Mouse (Mus musculus): ENCODE results near the gene Dock6.

The Dock6 gene

DNA sequence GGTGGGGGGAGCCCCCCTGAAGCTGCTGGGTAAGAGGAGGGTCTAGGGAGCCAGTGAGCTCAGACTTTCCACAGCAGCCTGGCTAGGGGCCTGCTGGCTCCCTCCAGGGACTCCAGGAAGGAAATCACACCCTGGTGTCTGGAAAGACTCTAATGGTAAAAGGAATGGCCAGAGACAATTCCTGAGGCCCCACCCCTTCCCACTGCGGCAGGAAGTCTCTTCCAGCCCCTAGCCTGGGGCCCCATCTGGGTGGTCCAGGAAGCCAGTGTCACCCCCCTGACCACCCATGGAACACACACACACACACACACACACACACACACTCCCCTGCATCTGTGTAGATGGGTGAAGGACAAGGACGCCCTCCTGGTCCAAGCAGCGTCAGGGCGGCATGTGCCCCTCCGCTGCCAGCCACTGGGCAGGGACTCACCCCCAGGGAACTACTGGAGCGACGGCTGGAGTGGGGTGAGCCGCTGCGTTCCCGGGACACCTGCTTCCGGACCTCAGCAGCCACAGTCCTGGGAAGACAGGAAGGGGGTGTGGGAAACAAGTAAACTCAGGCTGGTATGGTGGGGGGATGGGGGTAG, 5.6 kb downstream of the Dock6 start:
- DNase-seq: peak; percentile 70

DNA sequence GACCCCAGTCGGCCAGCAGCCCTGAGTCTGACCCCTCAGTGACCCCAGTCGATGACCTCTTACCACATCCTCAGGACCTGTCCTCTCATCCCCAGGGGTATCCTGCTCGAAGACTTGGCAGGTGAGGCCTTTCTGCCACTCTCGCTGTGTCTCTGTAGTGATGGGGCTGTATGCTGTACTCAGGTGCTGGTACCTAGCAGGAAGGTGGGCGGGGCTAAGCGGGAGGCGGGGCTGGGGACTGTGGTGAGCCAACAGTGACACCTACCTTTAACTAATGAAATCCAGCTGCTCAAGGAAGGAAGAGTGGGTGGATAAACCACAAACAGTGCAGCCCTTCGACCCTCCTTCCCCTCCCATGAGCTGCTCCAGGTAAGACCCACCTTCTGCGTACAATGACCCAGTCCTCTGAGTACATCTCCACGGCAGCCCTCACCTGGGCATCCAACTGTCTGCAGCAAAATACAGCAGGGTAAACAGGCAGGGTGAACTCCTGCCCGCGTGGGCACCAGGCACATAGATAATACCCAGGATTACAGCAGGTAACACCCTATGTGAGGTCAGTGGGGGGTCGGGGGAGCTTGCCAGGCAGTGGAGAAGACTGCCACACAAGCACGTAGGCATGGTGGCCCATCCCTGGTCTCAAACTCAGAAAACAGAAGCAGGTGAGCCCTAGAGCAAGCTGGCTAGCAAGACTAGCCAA, 6.9 kb downstream of the Dock6 start:
- peak; percentile 32 for DNase-seq

DNA sequence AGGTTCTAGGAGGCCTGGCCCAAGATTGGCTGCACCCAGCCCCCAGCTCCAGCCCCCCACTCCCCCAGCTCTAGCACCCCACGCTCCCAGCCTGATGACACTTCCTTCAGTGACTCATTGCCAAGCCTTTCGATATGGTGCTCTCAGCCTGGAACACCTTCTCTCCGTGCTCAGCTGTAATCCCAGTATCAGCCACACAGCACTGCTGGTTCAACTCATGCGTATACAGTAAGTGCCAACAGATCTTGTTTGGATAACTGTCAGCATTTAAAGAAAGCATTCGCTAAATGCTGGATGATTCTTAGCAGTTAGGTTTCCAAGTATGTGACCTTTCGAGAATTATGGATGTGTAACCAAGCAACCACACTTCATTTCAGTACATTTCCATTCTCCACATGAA, 9.3 kb downstream of the Dock6 start:
- no peak for DNase-seq

DNA sequence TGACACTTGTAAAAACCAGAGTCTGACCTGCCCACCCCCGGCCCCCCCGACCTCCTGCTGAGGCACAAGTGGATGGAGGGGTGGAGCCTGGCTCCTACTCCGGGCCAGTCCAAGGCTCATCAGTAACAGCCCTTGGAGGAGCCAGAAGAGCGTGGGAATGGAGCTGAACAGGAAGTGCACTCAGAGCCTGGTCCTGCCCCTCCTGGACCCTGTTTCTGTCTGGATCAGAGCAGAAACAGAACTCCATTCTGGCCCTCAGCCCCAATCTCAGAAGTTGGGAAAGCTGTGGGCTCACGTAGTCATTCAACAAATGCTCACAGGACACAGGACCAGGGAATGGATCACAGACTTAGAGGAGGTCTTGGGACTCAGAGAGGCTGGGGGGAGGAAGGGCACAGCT, 10.0 kb downstream of the Dock6 start:
- no peak for DNase-seq

DNA sequence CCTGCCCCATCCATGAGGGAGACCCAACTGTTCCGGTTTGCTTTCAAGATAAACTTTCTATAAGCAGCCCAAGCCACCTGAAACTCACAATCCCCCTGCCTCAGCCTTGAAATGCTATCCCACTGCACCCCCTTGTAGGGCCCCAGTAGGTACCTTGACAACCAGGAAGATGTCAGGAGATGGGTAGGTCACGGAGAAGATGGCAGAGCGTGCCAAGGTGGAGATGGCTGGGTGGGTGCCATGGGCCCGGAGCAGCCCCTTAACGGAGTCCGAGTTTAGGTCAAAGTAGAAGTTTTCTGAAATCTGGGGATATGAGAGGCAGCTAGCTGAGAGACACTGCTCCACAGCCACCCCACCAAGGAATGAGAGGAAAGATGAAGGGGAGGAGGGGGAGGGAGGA, 11.1 kb downstream of the Dock6 start:
- DNase-seq: no peak

DNA sequence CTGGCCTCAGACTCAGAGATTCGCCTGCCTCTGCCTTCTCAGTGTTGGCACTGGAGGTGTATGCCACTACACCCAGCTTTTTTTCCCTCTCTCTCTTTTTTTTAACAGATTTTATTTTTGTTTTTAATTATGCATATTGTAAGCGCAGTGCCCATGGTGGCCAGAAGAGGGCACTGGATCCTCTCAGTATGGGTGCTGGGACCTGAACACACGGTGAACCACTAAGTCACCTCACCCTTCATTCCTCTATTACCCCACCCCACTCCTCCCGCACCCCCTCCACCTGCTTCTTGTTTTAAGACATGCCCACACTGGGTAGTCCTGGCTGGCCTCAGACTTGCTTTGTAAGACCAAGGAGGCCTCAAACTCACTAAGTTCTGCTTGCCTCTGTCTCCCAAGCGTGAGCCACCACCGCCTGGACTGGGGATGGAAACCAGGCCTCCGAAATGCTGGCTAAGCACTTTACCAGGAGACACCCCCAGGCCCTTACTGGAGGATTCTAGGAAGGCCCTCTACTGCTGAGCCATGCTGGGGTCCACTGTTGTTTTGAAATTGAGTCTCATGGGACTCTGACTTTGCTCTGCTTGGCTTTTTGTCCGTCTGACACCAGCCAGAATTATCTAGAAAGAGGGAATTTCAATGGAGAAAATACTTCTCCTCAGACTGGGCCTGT, 12.2 kb downstream of the Dock6 start:
- DNase-seq: peak; percentile 59

DNA sequence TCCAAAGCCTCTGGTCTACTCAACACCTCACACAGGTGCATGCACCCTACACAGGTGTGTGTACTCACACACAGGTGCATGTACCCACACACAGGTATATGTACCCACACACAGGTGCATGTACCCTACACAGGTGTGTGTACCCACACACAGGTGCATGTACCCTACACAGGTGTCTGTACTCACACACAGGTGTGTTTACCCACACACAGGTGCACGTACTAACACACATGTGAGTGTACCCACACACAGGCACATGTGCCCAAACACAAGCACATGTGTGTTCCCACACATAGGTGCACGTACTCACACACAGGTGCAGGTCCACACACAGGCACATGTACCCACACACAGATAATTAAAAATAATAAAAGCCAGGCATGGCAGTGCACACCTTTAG, 14.7 kb downstream of the Dock6 start:
- no peak for DNase-seq

DNA sequence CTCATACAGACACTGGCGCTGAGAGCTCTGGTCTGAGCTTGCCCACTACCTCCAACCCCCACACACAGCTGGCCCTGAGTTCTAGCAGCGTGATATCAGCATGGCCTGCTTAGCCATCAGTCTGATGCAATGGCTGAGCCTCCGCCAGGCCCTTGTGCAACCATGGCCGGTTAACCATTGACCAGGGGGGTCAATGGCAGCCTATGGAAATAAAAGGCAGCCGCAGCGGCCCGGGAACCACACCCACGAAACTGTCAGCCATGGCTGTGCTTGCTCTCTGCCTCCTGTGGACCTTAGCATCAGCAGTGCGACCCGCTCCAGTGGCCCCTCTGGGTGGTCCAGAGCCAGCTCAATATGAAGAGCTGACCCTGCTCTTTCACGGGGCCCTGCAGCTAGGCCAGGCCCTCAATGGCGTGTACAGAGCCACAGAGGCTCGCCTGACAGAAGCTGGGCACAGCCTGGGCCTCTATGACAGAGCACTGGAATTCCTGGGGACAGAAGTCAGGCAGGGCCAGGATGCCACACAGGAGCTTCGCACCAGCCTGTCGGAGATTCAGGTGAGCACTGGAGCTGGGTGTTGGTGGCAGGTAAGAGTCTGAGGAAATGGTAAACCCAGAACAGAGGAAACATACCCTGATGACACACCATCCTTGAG, 17.1 kb downstream of the Dock6 start, which contains the start of gene Angptl8:
Gene Angptl8 (plus strand): TSS at position 253 of the 655 bp plus-strand sequence.
- no peak for DNase-seq

DNA sequence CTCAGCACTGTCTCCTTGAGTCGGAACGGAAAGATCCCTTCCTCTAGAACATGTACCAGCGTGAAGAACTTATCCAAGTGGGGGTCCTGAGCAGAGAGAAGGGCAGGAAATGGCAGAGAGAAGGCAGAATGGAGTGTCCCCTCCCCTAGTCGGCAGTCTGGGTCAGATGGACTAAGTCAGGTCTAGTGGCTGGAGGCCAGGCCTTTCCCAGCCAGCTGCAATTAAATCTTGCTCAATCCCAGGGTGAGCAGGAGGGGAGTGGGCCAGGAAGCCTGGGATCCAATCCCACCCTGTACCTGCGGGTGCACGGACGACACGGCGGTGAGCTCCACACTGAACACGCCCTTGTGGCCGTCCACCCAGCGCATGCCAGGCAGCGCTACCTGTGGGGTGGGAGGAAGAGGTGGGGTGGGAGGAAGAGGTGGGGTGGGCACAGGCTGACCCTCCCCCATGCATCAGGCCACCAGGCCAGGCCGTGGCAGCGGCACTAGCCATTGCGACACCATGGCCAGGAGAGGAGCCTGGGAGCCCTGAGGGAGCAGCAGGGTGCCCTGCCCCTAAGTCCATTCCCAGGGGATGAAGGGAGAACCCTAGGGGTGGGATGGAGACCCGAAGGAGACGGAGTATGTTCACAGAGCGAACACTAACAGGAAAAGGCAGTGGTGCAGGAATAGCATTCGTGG, 20.7 kb downstream of the Dock6 start:
- no peak for DNase-seq

DNA sequence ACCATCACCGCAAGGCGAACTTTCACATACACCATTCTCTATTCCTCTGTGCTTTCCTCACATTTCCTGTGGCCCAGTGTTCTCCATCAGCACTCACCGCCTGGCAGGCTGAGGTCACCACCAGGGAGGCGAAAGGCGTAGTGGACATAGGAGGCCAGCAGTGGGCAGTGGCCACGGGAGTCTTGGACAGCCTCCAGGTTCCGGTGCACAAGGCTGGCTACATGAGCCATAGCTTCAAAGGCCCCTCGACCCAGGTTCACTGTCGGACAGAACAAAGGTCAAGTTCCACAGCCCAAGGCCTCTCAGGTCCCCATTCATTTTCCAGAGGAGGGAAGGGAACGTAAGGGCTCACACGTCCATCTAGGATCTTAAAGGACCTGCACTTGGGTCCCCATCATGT, 21.5 kb downstream of the Dock6 start:
- DNase-seq: no peak

DNA sequence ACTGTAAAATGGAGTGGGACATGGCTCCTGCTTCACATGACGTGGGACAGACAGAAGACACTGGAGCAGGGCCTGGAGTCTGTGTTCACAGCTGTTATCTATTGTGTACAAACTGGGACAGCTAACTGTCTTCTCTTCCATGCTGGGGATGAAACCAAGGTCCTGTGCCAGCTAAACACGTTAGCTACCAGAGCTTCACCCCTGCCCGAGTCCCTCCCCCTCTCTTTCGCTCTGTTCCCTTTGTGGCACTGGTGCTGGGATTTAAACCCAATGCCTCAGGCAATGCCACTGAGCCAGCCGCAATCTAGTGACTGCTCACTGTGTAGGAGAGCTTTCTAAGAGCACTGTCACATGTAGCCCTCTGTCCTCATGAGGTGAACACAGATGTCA, 22.0 kb downstream of the Dock6 start:
- no peak for DNase-seq

DNA sequence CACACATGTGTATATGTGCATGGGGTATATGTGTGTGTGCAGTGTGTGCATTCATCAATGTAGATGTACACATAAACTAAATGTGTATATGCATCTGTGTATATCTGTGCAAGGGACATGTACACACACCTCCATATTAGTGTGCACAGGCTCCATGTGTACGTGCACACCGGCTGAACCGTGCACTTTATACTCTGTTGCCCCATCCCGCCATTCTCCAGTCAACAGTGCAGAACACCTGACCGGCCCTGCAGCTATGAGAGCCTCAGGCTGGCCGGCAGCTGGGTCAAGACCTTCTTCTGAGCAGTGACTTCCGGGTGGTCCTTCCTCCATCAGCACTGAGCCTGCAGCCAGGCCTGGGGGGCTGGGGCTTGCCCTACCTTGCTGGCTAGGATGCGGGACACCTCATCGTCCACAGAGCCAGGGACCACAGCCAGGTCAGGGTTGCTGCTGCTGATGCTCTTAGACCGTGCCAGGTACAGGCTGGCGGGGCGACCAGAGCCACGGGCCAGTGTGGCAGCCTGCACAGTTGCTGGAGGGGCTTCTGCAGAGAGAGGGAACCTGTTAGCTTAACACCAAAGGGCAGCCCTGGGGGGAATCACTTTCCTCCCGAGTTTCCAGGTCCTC, 22.5 kb downstream of the Dock6 start:
- DNase-seq: no peak

DNA sequence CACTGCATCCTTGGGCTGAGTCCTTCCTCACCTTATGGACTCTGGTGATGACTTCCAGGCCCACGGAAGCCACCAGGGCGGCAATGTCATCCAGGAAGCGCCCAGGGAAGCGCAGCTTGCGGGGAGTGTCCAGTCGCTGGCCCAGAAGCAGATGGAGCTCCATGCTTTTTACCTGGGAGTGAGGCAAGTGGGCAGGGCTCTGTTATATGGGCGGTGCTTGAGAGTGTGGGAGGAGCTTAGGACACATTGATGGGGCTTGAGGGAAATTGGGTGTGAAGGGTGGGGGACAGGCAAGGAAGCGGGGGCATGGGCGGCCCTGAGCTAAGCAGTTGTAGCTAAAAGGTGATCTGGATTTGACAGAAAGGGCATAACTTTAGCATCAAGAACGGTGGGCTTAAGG, 28.1 kb downstream of the Dock6 start:
- no peak for DNase-seq

DNA sequence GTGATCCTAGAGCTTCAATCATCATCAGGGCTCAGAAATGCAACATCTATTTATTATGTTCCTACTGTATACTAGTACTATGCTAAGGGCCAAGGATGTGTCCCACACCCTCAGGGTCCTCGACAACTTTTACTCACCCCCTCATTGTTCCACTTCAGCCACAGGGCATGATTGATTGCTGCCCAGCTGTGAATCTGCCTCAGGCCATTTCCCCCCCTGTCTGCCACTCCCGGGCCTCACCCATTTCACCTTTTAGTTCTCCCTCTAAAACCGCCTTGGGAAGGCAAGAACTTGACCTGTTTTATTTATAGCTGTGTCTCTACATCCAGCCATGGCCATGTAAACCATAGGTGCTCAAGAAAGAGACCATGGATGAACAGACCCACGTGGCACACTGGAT, 28.5 kb downstream of the Dock6 start:
- no peak for DNase-seq

DNA sequence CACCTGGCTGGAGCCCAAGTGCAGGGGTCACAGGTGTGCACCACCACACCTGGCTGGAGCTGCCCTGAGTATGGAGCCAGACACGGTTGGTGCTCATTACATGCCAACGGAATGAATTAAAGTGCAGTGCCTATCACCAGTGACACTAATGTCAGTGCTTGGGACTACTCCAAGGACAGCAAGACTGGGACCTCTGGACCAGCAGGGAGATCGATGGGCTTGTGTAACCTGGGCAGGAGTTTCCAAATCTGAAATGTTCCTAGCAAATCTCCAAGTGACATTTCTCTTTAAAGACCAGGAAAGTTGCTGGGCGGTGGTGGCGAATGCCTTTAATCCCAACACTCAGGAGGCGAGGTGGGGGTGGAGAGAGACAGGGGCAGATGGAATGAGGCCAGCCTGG, 29.7 kb downstream of the Dock6 start:
- DNase-seq: no peak

DNA sequence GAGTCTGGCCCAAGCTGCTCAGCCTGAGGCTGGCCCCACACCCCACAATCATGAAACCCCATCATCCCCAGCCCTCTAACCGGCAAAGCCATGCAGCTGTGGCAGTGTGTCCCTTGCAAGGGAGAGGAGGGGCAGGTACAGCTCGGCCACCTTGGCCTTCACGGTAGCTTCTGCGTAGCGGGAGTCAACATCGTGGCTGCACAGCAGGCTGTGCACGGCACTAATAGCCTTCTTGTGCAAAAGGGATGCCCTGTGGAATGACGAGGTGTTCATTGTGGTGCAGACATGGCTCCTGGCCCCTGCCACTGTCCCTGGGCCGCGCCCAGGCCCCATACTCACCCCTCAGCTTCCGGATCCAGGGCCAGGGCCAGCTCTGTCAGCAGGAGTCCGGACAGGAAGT, 32.3 kb downstream of the Dock6 start:
- DNase-seq: no peak

DNA sequence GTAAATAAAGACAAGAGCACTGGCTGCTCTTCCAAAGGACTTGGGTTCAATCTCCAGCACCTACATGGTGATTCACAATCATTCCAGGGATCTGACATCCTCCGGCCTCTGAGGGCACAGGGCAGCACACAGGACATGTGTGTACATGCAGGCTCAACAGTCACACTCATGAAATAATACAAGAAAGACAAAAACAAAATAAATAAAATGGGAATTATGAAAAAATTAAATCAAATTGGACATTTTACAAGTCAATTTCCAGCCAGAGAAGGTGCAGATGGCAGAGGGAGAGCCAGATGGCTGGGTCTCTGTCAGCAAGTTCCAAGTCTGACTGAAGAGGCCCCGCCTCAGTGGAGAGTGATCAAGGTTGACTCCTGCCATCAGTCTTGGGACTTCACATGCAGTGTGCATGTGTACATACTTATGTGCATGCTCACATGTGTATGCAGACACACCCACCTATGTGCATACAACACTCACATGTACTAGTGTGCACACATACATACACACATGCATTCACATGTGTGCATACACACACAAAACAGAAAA, 33.2 kb downstream of the Dock6 start:
- no peak for DNase-seq

DNA sequence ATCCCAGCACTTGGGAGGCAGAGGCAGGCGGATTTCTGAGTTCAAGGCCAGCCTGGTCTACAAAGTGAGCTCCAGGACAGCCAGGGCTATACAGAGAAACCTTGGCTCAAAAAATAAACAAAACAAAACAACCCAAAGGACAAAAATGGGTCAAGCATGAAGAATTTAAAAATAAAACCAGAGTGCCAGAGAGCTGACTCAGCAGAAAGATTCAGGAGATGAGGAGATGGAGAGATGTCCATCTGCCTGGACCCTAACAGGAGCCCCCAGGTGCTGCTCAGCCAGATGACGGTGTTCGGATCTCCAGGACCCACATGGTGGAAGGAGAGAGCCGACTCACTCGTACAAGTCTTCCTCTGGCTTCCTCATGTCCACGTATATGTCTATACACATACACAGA, 33.9 kb downstream of the Dock6 start:
- no peak for DNase-seq

DNA sequence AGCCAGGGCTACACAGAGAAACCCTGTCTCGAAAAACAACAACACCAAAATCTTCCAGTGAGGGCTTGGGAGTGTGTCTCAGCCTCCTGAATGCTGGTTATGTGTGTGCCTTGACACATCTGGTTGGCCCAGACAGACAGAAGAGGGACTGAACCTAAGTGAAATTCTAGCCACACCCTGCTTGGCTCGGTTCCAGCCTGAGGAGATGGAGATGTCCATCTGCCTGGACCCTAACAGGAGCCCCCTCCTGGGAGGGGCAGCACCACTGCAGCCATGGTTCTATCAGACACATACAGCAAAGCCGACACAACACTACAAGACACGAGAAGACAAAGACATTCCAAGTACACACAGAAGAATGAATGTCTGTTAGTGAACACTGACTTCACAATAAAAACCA, 34.3 kb downstream of the Dock6 start:
- DNase-seq: no peak

DNA sequence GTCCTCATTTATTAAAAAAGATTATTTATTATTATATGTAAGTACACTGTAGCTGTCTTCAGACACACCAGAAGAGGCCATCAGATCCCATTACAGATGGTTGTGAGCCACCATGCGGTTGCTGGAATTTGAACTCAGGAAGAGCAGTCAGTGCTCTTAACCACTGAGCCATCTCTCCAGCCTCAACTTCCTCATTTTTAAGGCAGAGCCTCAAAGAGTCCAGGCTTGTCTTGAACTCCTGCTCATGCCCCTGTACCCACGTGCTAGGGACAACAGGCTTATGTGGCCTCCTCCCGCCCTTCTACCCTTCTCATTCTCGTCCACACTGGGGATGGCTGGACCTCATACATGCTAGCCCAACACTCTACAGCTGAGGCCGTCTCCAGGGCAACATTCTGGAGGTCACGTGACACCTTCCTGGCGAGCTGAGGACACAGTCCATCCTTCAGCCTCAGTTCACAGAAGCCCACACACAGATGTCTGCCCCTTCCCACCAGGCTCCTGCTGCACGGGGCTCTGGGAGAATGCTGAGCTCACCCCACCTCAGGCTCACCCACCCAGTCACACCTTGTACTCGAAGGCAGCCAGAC, 35.6 kb downstream of the Dock6 start:
- DNase-seq: no peak

DNA sequence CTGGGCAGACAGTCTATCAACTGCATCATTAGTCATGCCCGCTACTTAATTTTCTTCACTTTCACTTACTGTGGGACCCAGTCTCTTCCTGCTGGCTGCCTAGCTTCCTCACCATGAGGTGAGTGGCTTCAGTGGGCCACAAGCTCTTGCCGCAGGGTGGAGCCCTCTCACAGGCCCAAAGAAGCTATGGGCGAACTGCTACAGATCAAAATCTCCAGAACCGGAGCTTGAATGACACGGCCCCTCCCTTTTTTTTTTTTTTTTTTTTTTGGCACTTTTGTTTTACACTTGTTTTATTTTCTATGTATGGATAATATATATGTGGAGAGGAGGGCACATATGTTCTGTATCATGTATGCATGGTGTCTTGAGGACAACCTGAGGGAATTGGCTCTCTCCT, 41.3 kb downstream of the Dock6 start:
- no peak for DNase-seq

DNA sequence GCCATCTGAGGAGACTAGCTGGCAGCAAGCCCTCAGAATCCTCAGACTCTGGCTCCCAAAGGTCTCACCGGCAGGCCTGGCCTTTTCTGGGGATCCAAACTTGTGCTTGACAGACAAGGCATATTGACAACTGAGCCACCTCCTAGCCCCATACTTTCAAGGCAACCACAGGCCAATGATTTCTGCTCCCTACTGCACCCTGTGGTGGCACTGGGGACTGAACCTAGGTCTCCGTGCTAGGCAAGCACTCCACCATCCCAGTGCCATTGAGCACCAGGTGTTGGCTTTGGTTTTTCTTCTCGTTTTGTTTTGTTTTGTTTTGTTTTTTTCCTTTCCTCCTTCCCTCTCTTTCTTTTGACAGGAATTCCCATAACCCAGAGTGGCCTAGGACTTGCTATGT, 43.9 kb downstream of the Dock6 start:
- DNase-seq: no peak
